Mouse (Mus musculus): ENCODE results near the gene Car5a.

Gene Car5a

GRCm38 (mm10) chr8:121877212-121877611 lies 67.5 kb downstream of the Car5a start:
- no peak for DNase-seq

GRCm38 (mm10) chr8:121875517-121875916 lies 69.2 kb downstream of the Car5a start:
- DNase-seq: no peak

DNA sequence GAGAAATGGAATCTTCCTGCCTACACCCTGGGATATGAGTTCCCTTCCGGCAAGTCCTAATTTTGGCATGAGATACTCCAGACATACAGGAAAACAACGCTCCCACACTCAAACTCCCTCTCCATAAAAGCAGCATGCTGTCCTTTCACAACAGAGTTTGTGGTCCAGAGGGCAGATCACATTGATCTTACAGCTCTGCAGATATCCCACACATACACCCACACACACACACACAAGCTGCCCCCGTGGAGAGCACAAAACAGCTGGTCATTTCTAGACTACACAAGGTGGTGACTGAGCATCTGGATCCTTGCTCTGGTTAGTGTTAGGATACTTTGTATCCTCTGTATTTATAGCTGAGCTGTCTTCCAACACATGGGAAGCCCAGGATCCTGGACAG lies 69.7 kb downstream of the Car5a start:
- no peak for DNase-seq

GRCm38 (mm10) chr8:121874031-121874430 lies 70.7 kb downstream of the Car5a start:
- no peak for DNase-seq

DNA sequence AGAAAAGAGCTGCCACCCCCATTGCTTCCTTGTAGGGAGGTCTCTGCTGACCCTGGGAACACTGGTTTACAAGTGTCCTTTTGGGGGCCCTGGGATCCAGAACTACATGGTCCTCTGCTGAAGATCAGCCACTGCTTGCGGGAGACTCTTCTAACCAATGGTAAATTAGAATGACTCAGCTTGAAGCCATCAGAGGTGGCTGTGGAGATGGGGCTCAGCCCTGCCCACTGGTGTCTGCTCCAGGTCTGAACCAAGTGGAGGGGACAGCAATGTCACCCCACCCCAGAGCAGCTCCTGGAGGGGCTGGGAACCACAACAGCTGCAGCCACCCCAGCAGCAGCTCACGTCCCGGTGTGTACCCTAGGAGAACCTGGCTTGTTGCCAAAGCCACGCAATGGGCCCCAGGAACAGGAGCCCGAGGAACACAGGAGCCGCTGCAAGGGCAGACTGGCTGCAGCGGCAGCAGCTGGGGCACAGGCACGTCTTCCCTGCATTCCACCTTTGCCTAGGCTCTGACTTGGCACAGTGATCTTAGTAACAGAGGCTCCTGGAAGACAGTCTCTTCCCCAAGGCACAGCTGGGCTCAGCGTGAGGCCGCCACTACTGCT lies 72.8 kb downstream of the Car5a start:
- DNase-seq: no peak

DNA sequence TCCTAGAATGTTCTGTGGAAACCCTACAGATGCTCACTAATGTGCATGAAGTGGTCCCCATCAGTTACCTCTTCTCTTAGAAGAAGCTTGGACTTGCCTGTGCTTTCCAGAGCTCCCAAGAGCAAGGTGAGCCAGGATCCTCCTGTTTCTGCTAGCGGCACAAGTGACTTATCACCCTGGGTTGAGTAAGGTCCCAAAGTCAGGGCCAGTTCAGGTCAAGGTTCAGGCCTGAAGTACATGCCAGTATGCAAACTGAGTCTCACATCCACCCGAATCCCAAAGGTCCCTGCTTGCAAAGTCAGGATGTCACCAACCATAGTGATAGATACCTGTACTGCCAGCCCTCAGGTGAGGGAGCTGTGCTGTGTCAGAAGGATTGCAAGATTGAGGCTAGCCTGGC lies 74.5 kb downstream of the Car5a start:
- no peak for DNase-seq

GRCm38 (mm10) chr8:121868896-121869295 lies 75.8 kb downstream of the Car5a start:
- no peak for DNase-seq

DNA sequence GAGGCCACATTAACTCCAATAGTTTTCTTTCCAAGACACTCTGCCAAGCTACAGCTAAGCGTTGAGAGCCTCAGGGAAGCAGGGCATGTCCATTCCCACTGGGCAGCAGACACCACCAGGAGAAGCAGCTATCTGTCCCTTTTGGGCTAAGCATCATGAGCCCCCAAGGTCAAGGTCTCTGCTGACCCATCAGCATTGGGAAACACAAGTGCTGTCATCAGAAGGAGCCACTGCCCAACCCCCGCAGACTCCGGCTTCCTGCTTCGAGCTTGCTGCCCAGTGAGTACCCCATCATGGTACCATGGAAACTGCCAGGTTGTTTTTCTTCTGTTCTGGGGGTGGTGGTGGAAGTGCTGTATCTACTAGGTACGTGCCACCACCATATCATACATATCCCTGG lies 76.5 kb downstream of the Car5a start:
- no peak for DNase-seq
